Mouse (Mus musculus) heart, embryonic 13.5 days (tissue): ENCODE results near the gene Rsph1. TPM values are rescaled to one million over a fixed set of nuclear protein-coding genes. Genes with fewer than 3 reads are reported as not detected.

Experiments used
- ATAC-seq: fragments of 200-750 bp; cut with Nextera tagmentation; 2 replicates; pipeline ENCODE4 v1.8.0; 2017; ENCODE audit warnings: moderate TSS enrichment; ENCODE audit not compliant: insufficient number of reproducible peaks, low FRiP score, low TSS enrichment; ENCODE audit errors: extremely low read depth
- H3K27ac ChIP-seq: fragments of 300-500 bp; sonication (generic); replicated peaks from 2 replicates; pipeline ENCODE4 v1.5.1; 2015; ENCODE audit warnings: moderate library complexity, mild to moderate bottlenecking, inconsistent platforms
- H3K27me3 ChIP-seq: fragments of 300-500 bp; sonication (generic); replicated peaks from 2 replicates; pipeline ENCODE4 v1.6.1; 2015; ENCODE audit warnings: mild to moderate bottlenecking, inconsistent platforms
- H3K36me3 ChIP-seq: fragments of 300-500 bp; sonication (generic); 2 replicates; pipeline ENCODE4 v1.6.1; 2015; ENCODE audit warnings: mild to moderate bottlenecking, inconsistent platforms
- H3K4me1 ChIP-seq: fragments of 300-500 bp; sonication (generic); 2 replicates; pipeline ENCODE4 v1.6.1; 2015; ENCODE audit warnings: inconsistent platforms
- H3K4me2 ChIP-seq: fragments of 300-500 bp; sonication (generic); 2 replicates; pipeline ENCODE4 v1.6.1; 2015; ENCODE audit warnings: inconsistent platforms, mild to moderate bottlenecking, moderate library complexity
- H3K4me3 ChIP-seq: fragments of 300-500 bp; sonication (generic); 2 replicates; pipeline ENCODE4 v1.5.1; 2015; ENCODE audit warnings: moderate library complexity, mild to moderate bottlenecking, inconsistent platforms
- H3K9ac ChIP-seq: fragments of 300-500 bp; sonication (generic); 2 replicates; pipeline ENCODE4 v1.6.1; 2015; ENCODE audit warnings: inconsistent platforms, mild to moderate bottlenecking, moderate library complexity
- H3K9me3 ChIP-seq: fragments of 300-500 bp; sonication (generic); 2 replicates; pipeline ENCODE4 v1.6.1; 2016; ENCODE audit warnings: inconsistent platforms
- whole genome bisulfite sequencing: fragments of 180-500 bp; shearing (Covaris S2); methylation state at CpG from one replicate; pipeline ENCODE4 v1.1.7; 2015; ENCODE audit warnings: mixed read lengths; 5-methylcytosine and 5-hydroxymethylcytosine counted together
- polyA plus RNA-seq: library from polyadenylated mRNA; unstranded; fragments of >200 nt; fragmentation: Nextera tagmentation; extraction: Ambion mirVana; gene quantifications from 2 replicates; pipeline ENCODE4 v1.2.1, GENCODE M21; 2015

Gene Rsph1
- polyA plus RNA-seq, 1 experiment from 2014 or later, result 1.4 TPM

GRCm38 (mm10) chr17:31262715-31263114, 14.5 kb downstream of the Rsph1 start:
- H3K27ac ChIP-seq, result no peak overlapping the region
- no peak for ATAC-seq
- H3K27me3 ChIP-seq, result no peaks in the 10 kb centered on the region; the same call in 1 of the 2 replicates
- H3K9ac ChIP-seq, result no peak overlapping the region
- 59% methylated on average over 5 of the region's 5 CpGs for WGBS
- no peak overlapping the region for H3K4me2 ChIP-seq
- no peaks in the 10 kb centered on the region for H3K9me3 ChIP-seq
- H3K4me3 ChIP-seq, result no peak overlapping the region
- H3K36me3 ChIP-seq, result no peaks in the 10 kb centered on the region
- H3K4me1 ChIP-seq, result 0 out of 2 replicates have a peak, but pooled peaks cover 4% of the 10 kb centered on the region

- H3K36me3 ChIP-seq, result no peaks in the 10 kb centered on the region
- no peak overlapping the region for H3K9ac ChIP-seq
- no peak overlapping the region for H3K4me2 ChIP-seq
- no peak overlapping the region for H3K4me3 ChIP-seq
- ATAC-seq, result no peak
- 0 out of 2 replicates have a peak, but pooled peaks cover 4% of the 10 kb centered on the region for H3K4me1 ChIP-seq
- no peaks in the 10 kb centered on the region; the same call in 1 of the 2 replicates for H3K27me3 ChIP-seq
- H3K27ac ChIP-seq, result no peak overlapping the region
- 79% methylated on average over 6 of the region's 6 CpGs for WGBS
- no peaks in the 10 kb centered on the region for H3K9me3 ChIP-seq
Observed at GRCm38 (mm10) chr17:31261352-31261751, 15.8 kb downstream of the Rsph1 start.

GRCm38 (mm10) chr17:31260430-31260829, 16.8 kb downstream of the Rsph1 start:
- WGBS, result 79% methylated on average over 7 of the region's 7 CpGs
- no peaks in the 10 kb centered on the region for H3K36me3 ChIP-seq
- H3K4me2 ChIP-seq, result no peak overlapping the region
- no peaks in the 10 kb centered on the region for H3K9me3 ChIP-seq
- no peaks in the 10 kb centered on the region; the same call in 1 of the 2 replicates for H3K27me3 ChIP-seq
- no peak overlapping the region for H3K27ac ChIP-seq
- no peak overlapping the region for H3K9ac ChIP-seq
- 0 out of 2 replicates have a peak, but pooled peaks cover 4% of the 10 kb centered on the region for H3K4me1 ChIP-seq
- ATAC-seq, result no peak
- H3K4me3 ChIP-seq, result no peak overlapping the region

- Histone ChIP-seq H3K4me3 (no peak overlapping the region), H3K4me2 (no peak overlapping the region), H3K4me1 (0 out of 2 replicates have a peak, but pooled peaks cover 4% of the 10 kb centered on the region), H3K27ac (no peak overlapping the region), H3K9ac (no peak overlapping the region), H3K27me3 (no peaks in the 10 kb centered on the region; the same call in 1 of the 2 replicates), H3K9me3 (no peaks in the 10 kb centered on the region), H3K36me3 (no peaks in the 10 kb centered on the region)
- WGBS, result 63% methylated on average over 4 of the region's 4 CpGs
- ATAC-seq, result no peak
Observed at GRCm38 (mm10) chr17:31259825-31260224, 17.4 kb downstream of the Rsph1 start.

GRCm38 (mm10) chr17:31259145-31259544, 18.0 kb downstream of the Rsph1 start:
- Histone ChIP-seq H3K27ac (no peak overlapping the region), H3K4me2 (no peak overlapping the region), H3K36me3 (no peaks in the 10 kb centered on the region), H3K9ac (no peak overlapping the region), H3K27me3 (peaks cover 4% of the 10 kb centered on the region), H3K4me3 (no peak overlapping the region), H3K9me3 (no peaks in the 10 kb centered on the region), H3K4me1 (0 out of 2 replicates have a peak, but pooled peaks cover 4% of the 10 kb centered on the region)
- no peak for ATAC-seq
- WGBS, result 81% methylated on average over 4 of the region's 4 CpGs

GRCm38 (mm10) chr17:31258310-31258865, 18.8 kb downstream of the Rsph1 start:
- Histone ChIP-seq H3K9me3 (no peaks in the 10 kb centered on the region), H3K36me3 (no peaks in the 10 kb centered on the region), H3K4me2 (no peak overlapping the region), H3K27me3 (peaks cover 9% of the 10 kb centered on the region), H3K27ac (no peak overlapping the region), H3K9ac (no peak overlapping the region), H3K4me3 (no peak overlapping the region), H3K4me1 (0 out of 2 replicates have a peak, but pooled peaks cover 4% of the 10 kb centered on the region)
- ATAC-seq, result no peak
- 74% methylated on average over 9 of the region's 9 CpGs for WGBS

GRCm38 (mm10) chr17:31257898-31258297, 19.3 kb downstream of the Rsph1 start:
- no peak overlapping the region for H3K27ac ChIP-seq
- WGBS, result 82% methylated on average over 12 of the region's 12 CpGs
- H3K36me3 ChIP-seq, result no peaks in the 10 kb centered on the region
- H3K4me2 ChIP-seq, result no peak overlapping the region
- no peak overlapping the region for H3K4me3 ChIP-seq
- 0 out of 2 replicates have a peak, but pooled peaks cover 4% of the 10 kb centered on the region for H3K4me1 ChIP-seq
- ATAC-seq, result no peak
- H3K9me3 ChIP-seq, result no peaks in the 10 kb centered on the region
- peaks cover 11% of the 10 kb centered on the region for H3K27me3 ChIP-seq
- no peak overlapping the region for H3K9ac ChIP-seq

- no peaks in the 10 kb centered on the region for H3K4me1 ChIP-seq
- ATAC-seq, result no peak
- no peaks in the 10 kb centered on the region for H3K36me3 ChIP-seq
- no peak overlapping the region for H3K27ac ChIP-seq
- H3K9me3 ChIP-seq, result no peaks in the 10 kb centered on the region
- 71% methylated on average over 1 of the region's 1 CpGs for WGBS
- H3K4me3 ChIP-seq, result no peak overlapping the region
- H3K9ac ChIP-seq, result no peak overlapping the region
- peaks cover 11% of the 10 kb centered on the region for H3K27me3 ChIP-seq
- H3K4me2 ChIP-seq, result no peak overlapping the region
Observed at GRCm38 (mm10) chr17:31257149-31257548, 20.0 kb downstream of the Rsph1 start.

- no peak for ATAC-seq
- Histone ChIP-seq H3K4me1 (no peaks in the 10 kb centered on the region), H3K9me3 (no peaks in the 10 kb centered on the region), H3K9ac (0 out of 2 replicates have a peak overlapping the region, but pooled peaks have one; percentile 10), H3K4me2 (no peak overlapping the region), H3K36me3 (no peaks in the 10 kb centered on the region), H3K4me3 (no peak overlapping the region), H3K27ac (no peak overlapping the region), H3K27me3 (peaks cover 11% of the 10 kb centered on the region)
- 11% methylated on average over 9 of the region's 9 CpGs for WGBS
Observed at GRCm38 (mm10) chr17:31254463-31254931, 22.7 kb downstream of the Rsph1 start.

- Histone ChIP-seq H3K9ac (no peak overlapping the region), H3K4me2 (no peak overlapping the region), H3K27ac (no peak overlapping the region), H3K4me1 (no peaks in the 10 kb centered on the region), H3K9me3 (no peaks in the 10 kb centered on the region), H3K4me3 (no peak overlapping the region), H3K36me3 (no peaks in the 10 kb centered on the region), H3K27me3 (peaks cover 11% of the 10 kb centered on the region)
- whole genome bisulfite sequencing, result 55% methylated on average over 5 of the region's 5 CpGs
- no peak for ATAC-seq
Observed at GRCm38 (mm10) chr17:31253951-31254350, 23.2 kb downstream of the Rsph1 start.

- H3K9ac ChIP-seq, result no peak overlapping the region
- no peaks in the 10 kb centered on the region for H3K36me3 ChIP-seq
- peaks cover 10% of the 10 kb centered on the region; the same call in 1 of the 2 replicates for H3K9me3 ChIP-seq
- no peak overlapping the region for H3K27ac ChIP-seq
- no peaks in the 10 kb centered on the region for H3K27me3 ChIP-seq
- 25% methylated on average over 5 of the region's 5 CpGs for WGBS
- no peak for ATAC-seq
- H3K4me2 ChIP-seq, result no peak overlapping the region
- H3K4me3 ChIP-seq, result no peak overlapping the region
- H3K4me1 ChIP-seq, result peaks cover 7% of the 10 kb centered on the region; the same call in 1 of the 2 replicates
Observed at GRCm38 (mm10) chr17:31247144-31247543, 30.0 kb downstream of the Rsph1 start.

- ATAC-seq, result no peak
- WGBS, result 25% methylated on average over 5 of the region's 5 CpGs
- H3K27ac ChIP-seq, result no peak overlapping the region
- no peaks in the 10 kb centered on the region for H3K27me3 ChIP-seq
- no peaks in the 10 kb centered on the region for H3K36me3 ChIP-seq
- no peak overlapping the region for H3K9ac ChIP-seq
- no peak overlapping the region for H3K4me2 ChIP-seq
- peaks cover 10% of the 10 kb centered on the region; the same call in 1 of the 2 replicates for H3K9me3 ChIP-seq
- peaks cover 7% of the 10 kb centered on the region; the same call in 1 of the 2 replicates for H3K4me1 ChIP-seq
- H3K4me3 ChIP-seq, result no peak overlapping the region
Observed at GRCm38 (mm10) chr17:31245321-31245720, 31.9 kb downstream of the Rsph1 start.
